Mouse (Mus musculus): ENCODE measurements around the gene LTO1.

- TF ChIP-seq GATA1 (IDR thresholded peaks at IDR 0.05; ENCODE audit: borderline replicate concordance, low read length) (no peak), FLI1 (IDR thresholded peaks at IDR 0.05; ENCODE audit: low read length) (no peak)
Measured at GRCm38 (mm10) chr7:144914296-144914947, 478 bp upstream of the LTO1 start.
